Mouse (Mus musculus) cortical plate, adult 2 months (tissue): ENCODE measurements around the gene Arhgap19. TPM values are rescaled to one million over a fixed set of nuclear protein-coding genes. Genes with fewer than 3 reads are reported as not detected.

Source experiments
- H3K27ac ChIP-seq: fragments of 200-500 bp; 2 replicates; pipeline ENCODE4 v1.5.1; 2012; ENCODE audit warnings: low read length, control low read depth, inconsistent platforms; ENCODE audit not compliant: insufficient read depth
- H3K4me1 ChIP-seq: fragments of 200-500 bp; 2 replicates; pipeline ENCODE4 v1.6.1; 2011; ENCODE audit warnings: low read length; ENCODE audit not compliant: control insufficient read depth, insufficient read depth
- H3K4me3 ChIP-seq: fragments of 200-500 bp; 2 replicates; pipeline ENCODE4 v1.5.1; 2011; ENCODE audit warnings: mild to moderate bottlenecking, low read length, control low read depth; ENCODE audit not compliant: insufficient read depth
- CTCF ChIP-seq: fragments of 200-500 bp; IDR thresholded peaks from 2 replicates; pipeline ENCODE4 v1.5.1; 2011; ENCODE audit warnings: mild to moderate bottlenecking, control low read depth, low read length; ENCODE audit not compliant: insufficient read depth; ENCODE audit errors: extremely low read depth
- POLR2A ChIP-seq: fragments of 200-500 bp; IDR thresholded peaks from 2 replicates; pipeline ENCODE4 v1.6.1; 2011; ENCODE audit warnings: mild to moderate bottlenecking, low read length, control low read depth; ENCODE audit not compliant: insufficient read depth; ENCODE audit errors: extremely low read depth
- polyA plus RNA-seq: library from polyadenylated mRNA; depleted of rRNA; stranded (reverse); fragments of >200 nt; gene quantifications from 2 replicates; pipeline ENCODE4 v1.2.3, GENCODE M21; 2012; rRNA removed

Arhgap19 gene
- polyA plus RNA-seq, 1 experiment: 3.0 TPM

DNA sequence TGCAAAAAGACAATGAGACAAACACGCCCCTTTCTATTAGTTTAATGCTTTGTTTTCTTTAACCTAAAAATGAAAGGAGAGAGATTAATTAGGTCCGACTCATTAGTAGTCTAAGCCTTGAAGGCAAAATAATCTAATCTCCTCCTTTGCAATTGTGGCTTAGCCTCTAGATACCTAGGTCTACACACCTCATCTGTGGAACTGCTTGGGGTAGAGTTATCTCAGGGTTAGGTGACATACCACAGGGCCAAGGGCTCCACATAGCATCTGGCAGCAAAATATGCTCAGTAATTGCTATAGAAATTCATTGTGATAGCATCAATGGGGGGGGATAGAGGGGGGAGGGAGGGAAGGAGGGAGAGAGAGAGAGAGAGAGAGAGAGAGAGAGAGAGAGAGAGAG lies 76.4 kb downstream of the Arhgap19 start:
- Histone ChIP-seq H3K4me1 (0 out of 2 replicates have a peak, but pooled peaks cover 2% of the 10 kb centered on the region), H3K4me3 (no peak overlapping the region), H3K27ac (no peak overlapping the region)
- TF ChIP-seq POLR2A (no peak), CTCF (no peak)

DNA sequence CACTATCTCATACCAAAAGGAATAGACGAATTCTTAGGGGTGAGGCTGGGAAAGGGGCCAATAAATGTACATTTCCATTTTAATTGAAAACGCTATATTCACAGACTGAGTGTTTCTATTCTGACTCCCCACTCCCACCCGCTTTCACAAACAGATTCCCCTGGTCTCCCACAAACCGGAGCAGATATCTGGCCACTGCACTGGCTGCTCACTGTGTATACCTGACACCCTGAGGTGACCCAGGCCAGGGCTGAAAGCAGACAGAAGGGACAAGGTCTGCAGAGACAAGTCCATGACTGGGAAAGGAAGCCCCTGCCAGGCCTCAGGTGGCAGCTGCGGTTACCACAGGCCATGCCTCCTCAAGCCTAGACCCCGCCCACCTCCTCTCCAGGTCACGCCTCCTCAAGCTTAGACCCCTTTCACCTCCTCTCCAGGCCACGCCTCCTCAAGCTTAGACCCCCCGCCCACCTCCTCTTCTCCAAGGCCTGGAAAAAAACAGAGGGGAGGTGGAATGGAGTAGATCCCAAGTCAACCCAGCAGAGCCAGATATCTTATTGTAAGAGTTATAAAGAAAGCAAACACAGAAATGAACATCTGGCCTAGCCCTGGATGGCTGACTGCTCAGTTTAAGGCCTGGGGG lies 76.9 kb downstream of the Arhgap19 start:
- TF ChIP-seq POLR2A: no peak
- TF ChIP-seq CTCF: no peak
- Histone ChIP-seq H3K4me1 (0 out of 2 replicates have a peak, but pooled peaks cover 2% of the 10 kb centered on the region), H3K27ac (no peak overlapping the region), H3K4me3 (no peak overlapping the region)

DNA sequence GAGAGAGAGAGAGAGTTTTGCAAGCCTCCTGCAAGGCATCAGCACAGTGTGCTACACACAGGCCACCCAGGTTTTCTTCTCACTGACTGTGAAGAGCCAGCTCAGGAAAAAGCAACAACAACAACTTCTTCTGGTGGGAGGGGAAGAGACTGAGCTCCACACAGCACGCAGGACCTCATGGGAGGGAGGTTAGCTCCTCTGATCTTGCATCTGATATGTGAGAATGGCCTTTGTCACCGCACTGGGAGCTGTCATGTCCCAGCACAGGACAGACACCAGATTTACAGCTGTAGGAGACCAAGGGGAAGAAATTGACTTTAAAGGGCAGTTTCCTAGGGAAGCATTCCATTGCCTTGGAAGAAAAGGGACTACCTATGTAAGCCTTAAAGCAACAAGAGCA lies 78.5 kb downstream of the Arhgap19 start:
- Histone ChIP-seq H3K27ac (no peak overlapping the region), H3K4me1 (0 out of 2 replicates have a peak, but pooled peaks cover 2% of the 10 kb centered on the region), H3K4me3 (no peak overlapping the region)
- TF ChIP-seq CTCF (no peak), POLR2A (no peak)

DNA sequence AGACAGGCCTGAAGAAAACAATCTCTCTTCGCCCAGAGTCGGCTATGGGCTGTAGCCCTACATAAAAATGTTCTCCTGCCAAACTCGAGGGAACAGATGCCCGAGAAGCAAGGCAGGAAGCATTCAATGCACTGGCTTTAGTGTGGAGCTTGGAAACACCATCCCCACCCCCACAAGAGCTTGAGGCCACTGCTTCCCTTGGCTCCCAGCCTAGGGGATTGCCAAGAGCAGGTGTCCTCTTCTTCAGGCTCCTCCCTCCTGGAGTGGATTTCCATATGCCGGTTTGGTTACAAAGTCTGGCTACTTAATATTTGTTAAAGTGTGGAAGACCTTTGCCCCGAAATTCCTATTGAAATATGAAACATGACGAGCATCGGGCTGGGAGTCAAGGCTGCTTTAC lies 82.4 kb downstream of the Arhgap19 start:
- Histone ChIP-seq H3K4me3 (no peak overlapping the region), H3K27ac (no peak overlapping the region), H3K4me1 (0 out of 2 replicates have a peak, but pooled peaks cover 2% of the 10 kb centered on the region)
- TF ChIP-seq CTCF (no peak), POLR2A (no peak)

Other genes starting within 250 kb of the Arhgap19 start
- 2.4 and 2.5 TPM in 2 replicates for gene Gm340, start 219.7 kb downstream of the Arhgap19 start, polyA plus RNA-seq
- 20.3 and 29.9 TPM in 2 replicates for gene Slit1, start 58.4 kb downstream of the Arhgap19 start, polyA plus RNA-seq
- 9.3 and 10.5 TPM in 2 replicates for gene Frat1, start 27.9 kb upstream of the Arhgap19 start, polyA plus RNA-seq
- 5.8 and 6.2 TPM in 2 replicates for gene Frat2, start 46.1 kb upstream of the Arhgap19 start, polyA plus RNA-seq
- 18.6 and 18.9 TPM in 2 replicates for gene Rrp12, start 94.1 kb upstream of the Arhgap19 start, polyA plus RNA-seq
- gene Pgam1, start 109.9 kb upstream of the Arhgap19 start, polyA plus RNA-seq: 738 and 764 TPM in 2 replicates
- 27.8 and 28.6 TPM in 2 replicates for gene Exosc1, start 131.4 kb upstream of the Arhgap19 start, polyA plus RNA-seq
- 70.0 and 71.7 TPM in 2 replicates for gene Zdhhc16, start 131.4 kb upstream of the Arhgap19 start, polyA plus RNA-seq
- gene Mms19, start 179.1 kb upstream of the Arhgap19 start, polyA plus RNA-seq: 44.3 and 52.0 TPM in 2 replicates
- gene Ubtd1, start 179.7 kb upstream of the Arhgap19 start, polyA plus RNA-seq: 14.9 and 17.4 TPM in 2 replicates
- 0.33 and 0.45 TPM in 2 replicates for gene Ankrd2, start 234.0 kb upstream of the Arhgap19 start, polyA plus RNA-seq
- gene Hoga1, start 243.6 kb upstream of the Arhgap19 start, polyA plus RNA-seq: 1.4 and 1.9 TPM in 2 replicates